Mouse (Mus musculus): ENCODE results near the gene Sqor.

GRCm38 (mm10) chr2:122784701-122785100, 19.7 kb downstream of the Sqor start:
- TF ChIP-seq USF1 (IDR thresholded peaks at IDR 0.05; ENCODE audit: low read depth) (no peak), CTCF (IDR thresholded peaks at IDR 0.05; ENCODE audit: control insufficient read depth, insufficient read depth, insufficient read length) (no peak), CEBPB (IDR thresholded peaks at IDR 0.05; ENCODE audit: low read depth) (no peak), MAX (IDR thresholded peaks at IDR 0.05) (no peak)

Data from C2C12 (cell line).